Mouse (Mus musculus) CH12.LX (cell line): ENCODE results near the gene Prelid3b. TPM values are rescaled to one million over a fixed set of nuclear protein-coding genes. Genes with fewer than 3 reads are reported as not detected.

ENCODE experiments used
- DNase-seq: peaks from one replicate; pipeline ENCODE4 v3.0.0-alpha.2; 2013; ENCODE audit errors: extremely low read depth
- H3K27ac ChIP-seq: 2 replicates; pipeline ENCODE4 v1.5.1; 2012; ENCODE audit warnings: low read depth, mild to moderate bottlenecking, control low read depth, moderate library complexity; ENCODE audit not compliant: insufficient read depth
- H3K27me3 ChIP-seq: replicated peaks from 2 replicates; pipeline ENCODE3; 2012; ENCODE audit warnings: inconsistent platforms
- H3K36me3 ChIP-seq, 2 experiments: replicated peaks in 1 of 2; 2 replicates each; pipeline versions ENCODE3 to v1.6.1; 2012; ENCODE audit warnings: inconsistent platforms in 1 of 2, low read length in 1 of 2, mild to moderate bottlenecking in 1 of 2, mixed read lengths in 1 of 2, moderate library complexity in 1 of 2; ENCODE audit not compliant: control insufficient read depth in 1 of 2, insufficient read depth in 1 of 2
- H3K4me1 ChIP-seq, 2 experiments: 2 replicates each; pipeline ENCODE4 v1.6.1; 2012; ENCODE audit warnings: inconsistent platforms in 1 of 2, moderate library complexity in 1 of 2; ENCODE audit not compliant: insufficient read depth in 2 of 2, control insufficient read depth in 1 of 2
- H3K4me2 ChIP-seq: 2 replicates; pipeline ENCODE4 v1.6.1; 2012; ENCODE audit warnings: low read depth, mild to moderate bottlenecking, control low read depth; ENCODE audit not compliant: poor library complexity, insufficient read depth, severe bottlenecking
- H3K4me3 ChIP-seq, 3 experiments: fragments of 150-350 bp in 1 of 3; sonication (generic) in 1 of 3; replicated peaks in 1 of 3; 2 replicates each; pipeline versions ENCODE3 to v1.5.1; 2011 to 2012; ENCODE audit warnings: low read depth in 2 of 3, low read length in 2 of 3, mild to moderate bottlenecking in 2 of 3, moderate library complexity in 2 of 3, control low read depth in 1 of 3, improper control_type of control experiment in 1 of 3, inconsistent platforms in 1 of 3, mixed read lengths in 1 of 3; ENCODE audit not compliant: poor library complexity in 1 of 3
- H3K79me2 ChIP-seq: replicated peaks from 2 replicates; pipeline ENCODE4 v1.6.1; 2012; ENCODE audit warnings: mild to moderate bottlenecking, moderate library complexity; ENCODE audit not compliant: control insufficient read depth, poor library complexity, insufficient read depth, severe bottlenecking; ENCODE audit errors: extremely low read depth
- H3K9ac ChIP-seq: 2 replicates; pipeline ENCODE4 v1.6.1; 2012; ENCODE audit warnings: low read depth, mild to moderate bottlenecking, control low read depth, moderate library complexity; ENCODE audit not compliant: insufficient read depth
- H3K9me3 ChIP-seq: replicated peaks from 2 replicates; pipeline ENCODE3; 2012; ENCODE audit warnings: low read length, inconsistent platforms, mixed read lengths
- BHLHE40 ChIP-seq: IDR thresholded peaks from 2 replicates; pipeline ENCODE4 v1.6.1; 2011; ENCODE audit warnings: mild to moderate bottlenecking, low read depth, low read length, improper control_type of control experiment
- CHD1 ChIP-seq: IDR thresholded peaks from 2 replicates; pipeline ENCODE4 v1.6.1; 2012; ENCODE audit warnings: low read depth, low read length, improper control_type of control experiment, inconsistent platforms
- EP300 ChIP-seq: IDR thresholded peaks from 2 replicates; pipeline ENCODE4 v1.6.1; 2011; ENCODE audit warnings: low read length, improper control_type of control experiment
- ETS1 ChIP-seq: conservative IDR thresholded peaks from 2 replicates; pipeline ENCODE4 v1.6.1; 2012; ENCODE audit warnings: low read depth, mild to moderate bottlenecking, inconsistent platforms, low read length, improper control_type of control experiment, moderate library complexity
- IRF4 ChIP-seq: IDR thresholded peaks from 2 replicates; pipeline ENCODE4 v1.6.1; 2014; ENCODE audit warnings: low read depth, mild to moderate bottlenecking, inconsistent platforms, low read length, improper control_type of control experiment
- JUN ChIP-seq: IDR thresholded peaks from 2 replicates; pipeline ENCODE4 v1.6.1; 2011; ENCODE audit warnings: low read depth, mild to moderate bottlenecking, low read length, improper control_type of control experiment, moderate library complexity; ENCODE audit not compliant: insufficient read depth
- JUND ChIP-seq: conservative IDR thresholded peaks from 2 replicates; pipeline ENCODE4 v1.6.1; 2011; ENCODE audit warnings: low read depth, low read length, improper control_type of control experiment
- MAFK ChIP-seq: IDR thresholded peaks from 2 replicates; pipeline ENCODE4 v1.6.1; 2011; ENCODE audit warnings: low read length, improper control_type of control experiment; ENCODE audit not compliant: insufficient replicate concordance
- MAX ChIP-seq: IDR thresholded peaks from 2 replicates; pipeline ENCODE4 v1.6.1; 2011; ENCODE audit warnings: low read length, improper control_type of control experiment
- MAZ ChIP-seq: IDR thresholded peaks from 2 replicates; pipeline ENCODE4 v1.6.1; 2012; ENCODE audit warnings: low read depth, mild to moderate bottlenecking, inconsistent platforms, low read length, improper control_type of control experiment, moderate library complexity
- MXI1 ChIP-seq: IDR thresholded peaks from 2 replicates; pipeline ENCODE4 v1.6.1; 2011; ENCODE audit warnings: mild to moderate bottlenecking, low read depth, low read length, improper control_type of control experiment
- NELFE ChIP-seq: IDR thresholded peaks from 2 replicates; pipeline ENCODE4 v1.6.1; 2011; ENCODE audit warnings: low read depth, low read length, improper control_type of control experiment
- NRF1 ChIP-seq: IDR thresholded peaks from 2 replicates; pipeline ENCODE4 v1.6.1; 2014; ENCODE audit warnings: low read depth, mild to moderate bottlenecking, inconsistent platforms, low read length, improper control_type of control experiment, moderate library complexity
- POLR2AphosphoS2 ChIP-seq: IDR thresholded peaks from 2 replicates; pipeline ENCODE4 v1.6.1; 2011; ENCODE audit warnings: low read depth, low read length, improper control_type of control experiment
- TBP ChIP-seq: conservative IDR thresholded peaks from 2 replicates; pipeline ENCODE4 v1.6.1; 2011; ENCODE audit warnings: low read depth, low read length, improper control_type of control experiment
- UBTF ChIP-seq: IDR thresholded peaks from 2 replicates; pipeline ENCODE4 v1.6.1; 2012; ENCODE audit warnings: low read depth, mild to moderate bottlenecking, inconsistent platforms, low read length, improper control_type of control experiment, moderate library complexity
- USF1 ChIP-seq: IDR thresholded peaks from 2 replicates; pipeline ENCODE4 v1.6.1; 2014; ENCODE audit warnings: low read depth, mild to moderate bottlenecking, inconsistent platforms, low read length, improper control_type of control experiment
- USF2 ChIP-seq: conservative IDR thresholded peaks from 2 replicates; pipeline ENCODE4 v1.6.1; 2011; ENCODE audit warnings: low read depth, low read length, improper control_type of control experiment
- ZNF384 ChIP-seq: IDR thresholded peaks from 2 replicates; pipeline ENCODE4 v1.6.1; 2012; ENCODE audit warnings: low read depth, low read length, improper control_type of control experiment, inconsistent platforms
- dilution Hi-C: fragments of 300-500 bp; cut with MboI; formaldehyde crosslinking; loops from 2 replicates; pipeline ENCODE4 v1.14.3; 2020; ENCODE audit warnings: low sequenced_read_pairs; ENCODE audit not compliant: extremely low pct_unique_long_range_greater_than_20kb, extremely low pct_ligation_motif_present
- in situ Hi-C: fragments of 300-500 bp; cut with MboI; formaldehyde crosslinking; loops from 3 replicates; pipeline ENCODE4 v1.14.3; 2019; ENCODE audit warnings: low sequenced_read_pairs, low pct_ligation_motif_present, low pct_unique_long_range_greater_than_20kb, mixed read lengths
- polyA plus RNA-seq: library from polyadenylated mRNA; unstranded; fragments of >175 nt; gene quantifications from 2 replicates; pipeline ENCODE4 v1.2.1, GENCODE M21; 2012; ENCODE audit warnings: low read depth; ENCODE audit not compliant: insufficient read length
- total RNA-seq, 2 experiments: library from RNA; depleted of rRNA; stranded (reverse); fragments of 300-350 nt in 1 of 2; fragments of >200 nt in 1 of 2; gene quantifications; 2 replicates each; pipeline ENCODE4 v1.2.3; 2012 to 2014

Gene Prelid3b
- total and polyA plus RNA-seq, 3 experiments: 90.3 to 187 (median 179) TPM

DNA sequence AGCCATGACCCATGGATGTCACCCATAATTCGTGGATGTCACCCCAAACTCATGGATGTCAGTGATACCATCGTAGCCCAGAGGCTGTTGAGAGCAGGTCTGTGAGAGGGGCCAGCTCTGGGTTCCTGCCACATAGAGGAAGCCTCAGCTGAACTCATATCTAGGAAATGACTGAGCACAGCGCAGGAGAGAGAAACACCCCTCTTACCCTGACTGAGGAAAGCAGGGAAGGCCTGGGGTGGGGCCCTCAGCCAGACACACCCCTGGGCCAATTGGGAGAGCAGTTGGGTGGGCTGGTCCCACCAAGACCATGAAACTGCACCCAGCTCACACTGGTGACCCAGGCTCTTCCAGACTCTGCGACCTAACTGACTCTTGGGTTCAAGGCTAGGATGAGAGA, 22.5 kb downstream of the Prelid3b start, which contains the start of gene Tubb1:
Gene Tubb1, plus strand, starts transcription at position 343 of the 400 bp plus-strand sequence.
- TF ChIP-seq POLR2AphosphoS2 (no peak), NRF1 (no peak), MAZ (no peak), ZNF384 (no peak), EP300 (no peak), MXI1 (no peak), BHLHE40 (no peak)
- H3K27ac ChIP-seq: no peak within 1 kb of the TSS
- peaks cover 3 to 15% of the 10 kb centered on the region in 2 experiments; a peak in 3 of 4 replicates for H3K4me1 ChIP-seq
- H3K9ac ChIP-seq: no peak within 1 kb of the TSS
- H3K9me3 ChIP-seq: no peaks in the 10 kb centered on the region
- in situ Hi-C loops (loop anchor here (10.0 kb wide), 1 partner anchor 136 kb away; no protein-coding TSS in a partner anchor), dilution Hi-C loops (no loop called here)
- no peak within 1 kb of the TSS for H3K4me2 ChIP-seq
- H3K36me3 ChIP-seq: no peaks in the 10 kb centered on the region
- H3K79me2 ChIP-seq: no peaks in the 10 kb centered on the region
- no peak for DNase-seq
- no peaks in the 10 kb centered on the region for H3K27me3 ChIP-seq
- no peak within 1 kb of the TSS for H3K4me3 ChIP-seq

DNA sequence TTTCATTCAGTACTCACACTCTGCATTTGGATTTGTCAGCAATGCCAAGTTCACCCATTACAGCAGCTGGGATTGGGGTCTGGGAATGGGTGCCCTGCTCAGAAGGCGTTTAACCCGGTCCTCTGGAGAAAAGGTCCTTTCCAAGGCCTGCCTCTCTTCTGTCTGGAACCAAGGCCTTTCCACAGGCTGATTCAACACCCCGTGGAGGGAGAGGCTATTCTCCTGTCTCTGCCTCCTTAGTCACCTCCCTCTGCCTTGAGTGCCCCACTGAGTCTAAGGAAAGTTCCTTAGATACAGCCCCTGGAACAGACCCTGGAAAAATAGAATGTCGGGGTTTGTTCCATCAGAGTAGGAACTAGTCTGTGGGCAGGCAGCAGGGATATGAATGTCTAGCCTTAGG, 24.5 kb downstream of the Prelid3b start:
- H3K9ac ChIP-seq: no peak overlapping the region
- peaks cover 1% of the 10 kb centered on the region for H3K27me3 ChIP-seq
- in situ Hi-C loops: no loop called here
- dilution Hi-C loops: no loop called here
- H3K4me2 ChIP-seq: no peak overlapping the region
- no peak for DNase-seq
- no peak for TF ChIP-seq JUND
- TF ChIP-seq ETS1: no peak
- TF ChIP-seq MAFK: no peak
- TF ChIP-seq ZNF384: no peak
- no peak for TF ChIP-seq USF2
- TF ChIP-seq TBP: no peak
- no peak for TF ChIP-seq IRF4
- TF ChIP-seq USF1: no peak
- no peak for TF ChIP-seq POLR2AphosphoS2
- no peak for TF ChIP-seq MAX
- TF ChIP-seq UBTF: no peak
- no peak for TF ChIP-seq JUN
- TF ChIP-seq EP300: no peak
- TF ChIP-seq NELFE: no peak
- TF ChIP-seq CHD1: no peak
- H3K36me3 ChIP-seq: no peaks in the 10 kb centered on the region
- H3K79me2 ChIP-seq: no peaks in the 10 kb centered on the region
- no peak overlapping the region for H3K27ac ChIP-seq
- H3K4me3 ChIP-seq: no peak overlapping the region
- H3K9me3 ChIP-seq: no peaks in the 10 kb centered on the region
- H3K4me1 ChIP-seq: peaks cover 9 to 19% of the 10 kb centered on the region in 2 experiments
